Mouse (Mus musculus) left cerebral cortex, adult 8-10 months (tissue): ENCODE data around the gene Tmem110. TPM values are rescaled to one million over a fixed set of nuclear protein-coding genes. Genes with fewer than 3 reads are reported as not detected.

Experiments used
- DNase-seq, 2 experiments: peaks; one replicate each; pipeline ENCODE4 v3.0.0; 2022; ENCODE audit warnings: low spot score in 2 of 2
- total RNA-seq, 4 experiments: library from RNA; stranded (reverse); gene quantifications; 2 replicates each; pipeline ENCODE4 v1.2.4; 2022

Tmem110 gene
- total RNA-seq, 4 experiments from 2014 or later: 24.3 to 28.8 (median 25.5) TPM

GRCm38 (mm10) chr14:30862368-30862767, 37.0 kb downstream of the Tmem110 start:
- no peak for DNase-seq

GRCm38 (mm10) chr14:30865311-30865710, 39.9 kb downstream of the Tmem110 start:
- no peak for DNase-seq

GRCm38 (mm10) chr14:30867042-30867441, 41.7 kb downstream of the Tmem110 start:
- peak in 1 of 2 experiments; percentile 53 for DNase-seq

GRCm38 (mm10) chr14:30868826-30869225, 43.4 kb downstream of the Tmem110 start:
- DNase-seq: no peak

- DNase-seq: no peak
Measured at GRCm38 (mm10) chr14:30869391-30869801, 44.0 kb downstream of the Tmem110 start.

GRCm38 (mm10) chr14:30870206-30871147, 45.1 kb downstream of the Tmem110 start:
- no peak for DNase-seq

- no peak for DNase-seq
Measured at GRCm38 (mm10) chr14:30874095-30874700, 48.8 kb downstream of the Tmem110 start.

- no peak for DNase-seq
Measured at GRCm38 (mm10) chr14:30875130-30875865, 49.9 kb downstream of the Tmem110 start.

- DNase-seq: no peak
Measured at GRCm38 (mm10) chr14:30875955-30876354, 50.6 kb downstream of the Tmem110 start.

- no peak for DNase-seq
Measured at GRCm38 (mm10) chr14:30876451-30876850, 51.1 kb downstream of the Tmem110 start.

- DNase-seq: no peak
Measured at GRCm38 (mm10) chr14:30877827-30878226, 52.4 kb downstream of the Tmem110 start.

- no peak for DNase-seq
Measured at GRCm38 (mm10) chr14:30878958-30879571, 53.7 kb downstream of the Tmem110 start, which contains the start of gene Mustn1. Gene Mustn1 (plus strand): TSS chr14:30879200.

- DNase-seq: no peak
Measured at GRCm38 (mm10) chr14:30879794-30880193, 54.4 kb downstream of the Tmem110 start.

- no peak for DNase-seq
Measured at GRCm38 (mm10) chr14:30880251-30880650, 54.9 kb downstream of the Tmem110 start.

- peak in 1 of 2 experiments; percentile 44 for DNase-seq
Measured at GRCm38 (mm10) chr14:30880811-30881717, 55.7 kb downstream of the Tmem110 start.

GRCm38 (mm10) chr14:30881718-30882108, 56.3 kb downstream of the Tmem110 start:
- DNase-seq: no peak

GRCm38 (mm10) chr14:30885298-30885697, 59.9 kb downstream of the Tmem110 start:
- no peak for DNase-seq

GRCm38 (mm10) chr14:30886204-30886603, 60.8 kb downstream of the Tmem110 start, which contains the start of gene Itih4:
Gene Itih4 (plus strand): TSS chr14:30886476.
- DNase-seq: no peak

- DNase-seq: no peak
Measured at GRCm38 (mm10) chr14:30888271-30888732, 62.9 kb downstream of the Tmem110 start.

GRCm38 (mm10) chr14:30899972-30900371, 74.6 kb downstream of the Tmem110 start:
- DNase-seq: no peak
